Mouse (Mus musculus) lung, adult 2 months (tissue): ENCODE measurements around the gene Aatf.
A peak's percentile ranks its signal among the peaks of the same experiment; 100 is the strongest.

Source experiments
- CTCF ChIP-seq: fragments of 200-500 bp; IDR thresholded peaks from 2 replicates; pipeline ENCODE4 v1.5.1; 2011; ENCODE audit warnings: mild to moderate bottlenecking, low read length, control low read depth; ENCODE audit not compliant: insufficient read depth
- POLR2A ChIP-seq: fragments of 200-500 bp; IDR thresholded peaks from 2 replicates; pipeline ENCODE4 v1.6.1; 2011; ENCODE audit warnings: low read depth, mild to moderate bottlenecking, control low read depth, low read length, borderline replicate concordance; ENCODE audit errors: extremely low read depth

- TF ChIP-seq POLR2A = no peak
- TF ChIP-seq CTCF = peak; percentile 31
Observed at GRCm38 (mm10) chr11:84429581-84429980, 83.7 kb downstream of the Aatf start.
